ENCODE assay signal across 9 mouse cellular contexts in genomic region chr1:190168115-190168514, GRCm38 (mm10). TPM values are rescaled to one million over a fixed set of nuclear protein-coding genes. Genes with fewer than 3 reads are reported as not detected.
DNase-seq lines count a peak whose midpoint lies in the region; ATAC-seq and TF ChIP-seq lines count a peak whose summit lies in the region.
"Had no signal": no experiment of that assay in that cellular context is flagged by ENCODE, and none has a peak within 500 bp of the region (broad histone marks: within the 10 kb centered on the region; RNA-seq: fewer than 3 reads in every experiment).

No protein-coding gene starts in this region.

- DNase-seq in kidney, adult 9 months = peak; percentile 7
- DNase-seq in kidney, adult 8-10 months = no peak
- no peak for DNase-seq in embryonic facial prominence, embryonic 10.5 days (ENCODE audit: low spot score)
- no peak for DNase-seq in heart, postnatal 0 days (ENCODE audit: low spot score)
- DNase-seq in gastrocnemius, postnatal 25 days = no peak
- DNase-seq in gastrocnemius, adult 8-10 months (ENCODE audit: low spot score in 2 of 2) = no peak

- WGBS in embryonic facial prominence, embryonic 10.5 days = 2% methylated on average over 4 of the region's 4 CpGs
- WGBS in heart, postnatal 0 days = 4% methylated on average over 4 of the region's 4 CpGs
- 3% methylated on average over 4 of the region's 4 CpGs for WGBS in liver, embryonic 16.5 days (ENCODE audit: insufficient replicate concordance)

- peak overlapping the region; percentile 93 for H3K4me2 ChIP-seq in heart, postnatal 0 days (ENCODE audit: low read depth, low read length)
- peak overlapping the region; percentile 53; the same call in 1 of the 2 replicates for H3K4me2 ChIP-seq in liver, embryonic 16.5 days (ENCODE audit: low read depth, low read length)

- H3K36me3 ChIP-seq in embryonic facial prominence, embryonic 10.5 days (replicated peaks) = no peaks in the 10 kb centered on the region
- no peaks in the 10 kb centered on the region for H3K36me3 ChIP-seq in heart, postnatal 0 days (replicated peaks; ENCODE audit: control insufficient read depth, insufficient read depth, low read length)
- no peaks in the 10 kb centered on the region for H3K36me3 ChIP-seq in liver, embryonic 16.5 days (ENCODE audit: control insufficient read depth, insufficient read depth)

- H3K9ac ChIP-seq in heart, postnatal 0 days (replicated peaks; ENCODE audit: low read depth, low read length) = peak overlapping the region; percentile 92
- H3K9ac ChIP-seq in liver, embryonic 16.5 days (ENCODE audit: low read depth, low read length) = peak overlapping the region; percentile 52; the same call in 1 of the 2 replicates

- H3K27me3 ChIP-seq in embryonic facial prominence, embryonic 10.5 days (replicated peaks; ENCODE audit: low read depth, poor library complexity, severe bottlenecking) = peaks cover 81% of the 10 kb centered on the region
- H3K27me3 ChIP-seq in heart, postnatal 0 days (ENCODE audit: control insufficient read depth, insufficient read depth, low read length) = 0 out of 2 replicates have a peak, but pooled peaks cover 3% of the 10 kb centered on the region
- peaks cover 49% of the 10 kb centered on the region for H3K27me3 ChIP-seq in liver, embryonic 16.5 days (ENCODE audit: control insufficient read depth, insufficient read depth, low read depth, low read length)

- TF ChIP-seq EP300 in heart, postnatal 0 days (IDR thresholded peaks at IDR 0.05; ENCODE audit: low read depth) = no peak

- ATAC-seq in heart, postnatal 0 days (ENCODE audit: insufficient read depth, low read depth) = no peak
- no peak for ATAC-seq in liver, embryonic 16.5 days (ENCODE audit: low read depth)
- ATAC-seq in CD4-positive, CD25-positive, alpha-beta regulatory T cell, adult 4 months = no peak

- H3K4me1 ChIP-seq in embryonic facial prominence, embryonic 10.5 days = peaks cover 43% of the 10 kb centered on the region
- H3K4me1 ChIP-seq in heart, postnatal 0 days (ENCODE audit: control insufficient read depth, insufficient read depth) = 0 out of 2 replicates have a peak, but pooled peaks cover 2% of the 10 kb centered on the region
- H3K4me1 ChIP-seq in liver, embryonic 16.5 days (ENCODE audit: control insufficient read depth, low read depth, low read length) = no peaks in the 10 kb centered on the region; the same call in 1 of the 2 replicates

- H3K4me3 ChIP-seq in embryonic facial prominence, embryonic 10.5 days = peak overlapping the region; percentile 64
- peak overlapping the region; percentile 88 for H3K4me3 ChIP-seq in heart, postnatal 0 days (ENCODE audit: low read depth, low read length)
- H3K4me3 ChIP-seq in liver, embryonic 16.5 days (ENCODE audit: low read depth, low read length) = peak overlapping the region; percentile 62
- H3K4me3 ChIP-seq: myocyte had no signal

- no peaks in the 10 kb centered on the region for H3K9me3 ChIP-seq in embryonic facial prominence, embryonic 10.5 days
- H3K9me3 ChIP-seq in heart, postnatal 0 days (replicated peaks; ENCODE audit: control insufficient read depth, low read length) = no peaks in the 10 kb centered on the region
- H3K9me3 ChIP-seq in liver, embryonic 16.5 days (replicated peaks; ENCODE audit: control insufficient read depth, low read length) = no peaks in the 10 kb centered on the region

- TF ChIP-seq CTCF in heart, postnatal 0 days (IDR thresholded peaks at IDR 0.05; ENCODE audit: low read depth) = no peak

- H3K27ac ChIP-seq in embryonic facial prominence, embryonic 10.5 days (replicated peaks) = no peak overlapping the region; the same call in 1 of the 2 replicates
- H3K27ac ChIP-seq in heart, postnatal 0 days (ENCODE audit: low read depth) = peak overlapping the region; percentile 98
- no peak overlapping the region for H3K27ac ChIP-seq in liver, embryonic 16.5 days (ENCODE audit: low read length)

RNA-seq across cellular contexts. Expression of gene Prox1, which starts 2.4 kb away (rescaled TPM):
- 3.0 and 3.9 TPM in 2 replicates for polyA plus RNA-seq in embryonic facial prominence, embryonic 10.5 days (2016; fragmentation: Nextera tagmentation; extraction: Ambion mirVana)
- total RNA-seq in heart, postnatal 0 days (2014; rRNA removed; ENCODE audit: low replicate concordance) = 23.1 and 31.5 TPM in 2 replicates
- polyA plus RNA-seq in heart, postnatal 0 days (2015; fragmentation: Nextera tagmentation; extraction: Ambion mirVana) = 17.3 and 17.8 TPM in 2 replicates
- 6.8 and 7.6 TPM in 2 replicates for polyA plus RNA-seq in liver, embryonic 16.5 days (2015; fragmentation: Nextera tagmentation; extraction: Ambion mirVana)
- polyA plus RNA-seq in CD4-positive, CD25-positive, alpha-beta regulatory T cell, adult 4 months (2017; shearing (Covaris generic)) = under 1 TPM; 0.11 to 0.20 TPM
- total RNA-seq in gastrocnemius, postnatal 25 days (2021) = 1 to 10 TPM; 2.6 to 3.8 TPM
- 1 to 10 TPM; 1.8 to 2.3 (median 2.1) TPM for total RNA-seq in gastrocnemius, adult 8-10 months (2022)
